Mouse (Mus musculus) kidney, adult 2 months (tissue): Measurements from ENCODE around the gene Scarb2.

Experiments used
- CTCF ChIP-seq: fragments of 200-500 bp; conservative IDR thresholded peaks from 2 replicates; pipeline ENCODE4 v1.5.1; 2011; ENCODE audit warnings: low read depth, mild to moderate bottlenecking, control low read depth, low read length, moderate library complexity, mixed read lengths; ENCODE audit not compliant: insufficient read depth, insufficient read length
- POLR2A ChIP-seq: fragments of 200-500 bp; IDR thresholded peaks from one replicate; pipeline ENCODE4 v1.6.1; 2011; ENCODE audit warnings: low read depth, low read length, control low read depth

DNA sequence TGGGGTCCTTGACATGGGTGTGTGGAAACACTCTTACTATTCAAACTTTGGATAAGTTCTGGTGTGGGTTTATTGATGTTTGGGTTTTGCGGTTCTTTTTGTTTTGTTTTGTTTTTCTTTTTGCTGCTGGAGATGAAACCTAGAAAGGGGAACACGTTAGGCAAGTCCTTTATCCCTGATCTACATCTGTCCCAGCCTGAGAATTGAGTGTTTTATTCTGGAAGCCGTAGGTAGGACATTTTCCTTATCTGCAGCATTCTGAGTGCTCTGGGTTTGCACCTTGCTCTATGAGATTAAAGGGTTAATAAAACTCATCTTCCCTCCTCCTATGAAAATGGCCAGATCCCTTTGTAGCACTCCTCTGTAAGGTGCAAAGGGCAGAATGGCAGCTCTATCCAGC is 110.9 kb downstream of the Scarb2 start:
- TF ChIP-seq POLR2A (no peak), CTCF (no peak)
